Mouse (Mus musculus): ENCODE data around the gene Eif4e. TPM values are rescaled to one million over a fixed set of nuclear protein-coding genes. Genes with fewer than 3 reads are reported as not detected.
"Not testable (repeated sequence)": the region's sequence is repeated elsewhere in the genome, so short reads cannot be mapped to it uniquely, and the experiment has no call there.

Gene Eif4e
- polyA plus RNA-seq, 1 experiment from 2014 or later = 326 TPM

- no peaks in the 10 kb centered on the region for H3K27me3 ChIP-seq (ENCODE audit: control insufficient read depth, insufficient read depth, low read depth, low read length)
- H3K36me3 ChIP-seq (ENCODE audit: control insufficient read depth, insufficient read depth, low read length) = peaks cover 13% of the 10 kb centered on the region
- no peaks in the 10 kb centered on the region for H3K4me1 ChIP-seq (replicated peaks; ENCODE audit: control insufficient read depth, insufficient read depth, low read length)
- no peak for ATAC-seq (ENCODE audit: low read depth)
- no peak overlapping the region for H3K4me2 ChIP-seq (ENCODE audit: low read depth, low read length)
- no peak overlapping the region for H3K4me3 ChIP-seq (ENCODE audit: low read length)
- H3K9me3 ChIP-seq (ENCODE audit: control insufficient read depth, low read length) = no peaks in the 10 kb centered on the region
- 83% methylated on average over 19 of the region's 19 CpGs for WGBS
- H3K27ac ChIP-seq (ENCODE audit: low read length) = no peak overlapping the region
- H3K9ac ChIP-seq (ENCODE audit: low read length) = no peak overlapping the region
Observed at GRCm38 (mm10) chr3:138550336-138551123, 24.6 kb downstream of the Eif4e start.

- WGBS = 92% methylated on average over 8 of the region's 8 CpGs
- not testable (repeated sequence) for H3K9ac ChIP-seq (ENCODE audit: low read length); H3K4me2 ChIP-seq (ENCODE audit: low read depth, low read length); H3K9me3 ChIP-seq (ENCODE audit: control insufficient read depth, low read length); H3K27me3 ChIP-seq (ENCODE audit: control insufficient read depth, insufficient read depth, low read depth, low read length); H3K4me3 ChIP-seq (ENCODE audit: low read length); H3K27ac ChIP-seq (ENCODE audit: low read length); ATAC-seq (ENCODE audit: low read depth); H3K4me1 ChIP-seq (replicated peaks; ENCODE audit: control insufficient read depth, insufficient read depth, low read length)
- H3K36me3 ChIP-seq (ENCODE audit: control insufficient read depth, insufficient read depth, low read length) = peaks cover 16% of the 10 kb centered on the region
Observed at GRCm38 (mm10) chr3:138555279-138555678, 29.3 kb downstream of the Eif4e start.

GRCm38 (mm10) chr3:138558529-138558928, 32.5 kb downstream of the Eif4e start:
- Histone ChIP-seq H3K4me1 (replicated peaks; ENCODE audit: control insufficient read depth, insufficient read depth, low read length) (0 out of 2 replicates have a peak, but pooled peaks cover 2% of the 10 kb centered on the region), H3K27me3 (ENCODE audit: control insufficient read depth, insufficient read depth, low read depth, low read length) (no peaks in the 10 kb centered on the region), H3K4me2 (ENCODE audit: low read depth, low read length) (no peak overlapping the region), H3K9me3 (ENCODE audit: control insufficient read depth, low read length) (no peaks in the 10 kb centered on the region), H3K27ac (ENCODE audit: low read length) (no peak overlapping the region), H3K36me3 (ENCODE audit: control insufficient read depth, insufficient read depth, low read length) (peaks cover 5% of the 10 kb centered on the region), H3K4me3 (ENCODE audit: low read length) (no peak overlapping the region), H3K9ac (ENCODE audit: low read length) (no peak overlapping the region)
- peak; percentile 31; the same call in 1 of the 2 replicates for ATAC-seq (ENCODE audit: low read depth)
- 62% methylated on average over 4 of the region's 4 CpGs for WGBS

GRCm38 (mm10) chr3:138560242-138560641, 34.3 kb downstream of the Eif4e start:
- 68% methylated on average over 5 of the region's 5 CpGs for WGBS
- H3K9ac ChIP-seq (ENCODE audit: low read length) = no peak overlapping the region
- no peaks in the 10 kb centered on the region for H3K27me3 ChIP-seq (ENCODE audit: control insufficient read depth, insufficient read depth, low read depth, low read length)
- peak; percentile 78 for ATAC-seq (ENCODE audit: low read depth)
- H3K9me3 ChIP-seq (ENCODE audit: control insufficient read depth, low read length) = no peaks in the 10 kb centered on the region
- H3K4me2 ChIP-seq (ENCODE audit: low read depth, low read length) = no peak overlapping the region
- no peak overlapping the region for H3K4me3 ChIP-seq (ENCODE audit: low read length)
- H3K4me1 ChIP-seq (replicated peaks; ENCODE audit: control insufficient read depth, insufficient read depth, low read length) = 0 out of 2 replicates have a peak, but pooled peaks cover 2% of the 10 kb centered on the region
- no peak overlapping the region for H3K27ac ChIP-seq (ENCODE audit: low read length)
- H3K36me3 ChIP-seq (ENCODE audit: control insufficient read depth, insufficient read depth, low read length) = peaks cover 4% of the 10 kb centered on the region; the same call in 1 of the 2 replicates

GRCm38 (mm10) chr3:138560886-138561285, 34.9 kb downstream of the Eif4e start:
- peaks cover 4% of the 10 kb centered on the region; the same call in 1 of the 2 replicates for H3K36me3 ChIP-seq (ENCODE audit: control insufficient read depth, insufficient read depth, low read length)
- no peak overlapping the region for H3K4me2 ChIP-seq (ENCODE audit: low read depth, low read length)
- no peaks in the 10 kb centered on the region for H3K9me3 ChIP-seq (ENCODE audit: control insufficient read depth, low read length)
- H3K4me3 ChIP-seq (ENCODE audit: low read length) = no peak overlapping the region
- peak overlapping the region; percentile 5; the same call in 1 of the 2 replicates for H3K27ac ChIP-seq (ENCODE audit: low read length)
- 72% methylated on average over 3 of the region's 3 CpGs for WGBS
- 0 out of 2 replicates have a peak, but pooled peaks cover 3% of the 10 kb centered on the region for H3K4me1 ChIP-seq (replicated peaks; ENCODE audit: control insufficient read depth, insufficient read depth, low read length)
- ATAC-seq (ENCODE audit: low read depth) = peak; percentile 54
- no peaks in the 10 kb centered on the region for H3K27me3 ChIP-seq (ENCODE audit: control insufficient read depth, insufficient read depth, low read depth, low read length)
- no peak overlapping the region for H3K9ac ChIP-seq (ENCODE audit: low read length)

- Histone ChIP-seq H3K36me3 (ENCODE audit: control insufficient read depth, insufficient read depth, low read length) (no peaks in the 10 kb centered on the region), H3K9ac (ENCODE audit: low read length) (no peak overlapping the region), H3K9me3 (ENCODE audit: control insufficient read depth, low read length) (no peaks in the 10 kb centered on the region; the same call in 1 of the 2 replicates), H3K4me2 (ENCODE audit: low read depth, low read length) (no peak overlapping the region), H3K27ac (ENCODE audit: low read length) (no peak overlapping the region), H3K27me3 (ENCODE audit: control insufficient read depth, insufficient read depth, low read depth, low read length) (no peaks in the 10 kb centered on the region), H3K4me3 (ENCODE audit: low read length) (no peak overlapping the region), H3K4me1 (replicated peaks; ENCODE audit: control insufficient read depth, insufficient read depth, low read length) (no peaks in the 10 kb centered on the region)
- WGBS = 65% methylated on average over 10 of the region's 10 CpGs
- ATAC-seq (ENCODE audit: low read depth) = peak; percentile 60
Observed at GRCm38 (mm10) chr3:138578867-138579266, 52.9 kb downstream of the Eif4e start.

- ATAC-seq (ENCODE audit: low read depth) = no peak
- no peak overlapping the region for H3K4me2 ChIP-seq (ENCODE audit: low read depth, low read length)
- no peaks in the 10 kb centered on the region for H3K27me3 ChIP-seq (ENCODE audit: control insufficient read depth, insufficient read depth, low read depth, low read length)
- H3K36me3 ChIP-seq (ENCODE audit: control insufficient read depth, insufficient read depth, low read length) = no peaks in the 10 kb centered on the region
- 35% methylated on average over 7 of the region's 7 CpGs for WGBS
- no peaks in the 10 kb centered on the region for H3K4me1 ChIP-seq (replicated peaks; ENCODE audit: control insufficient read depth, insufficient read depth, low read length)
- H3K9me3 ChIP-seq (ENCODE audit: control insufficient read depth, low read length) = no peaks in the 10 kb centered on the region; the same call in 1 of the 2 replicates
- no peak overlapping the region for H3K9ac ChIP-seq (ENCODE audit: low read length)
- no peak overlapping the region for H3K4me3 ChIP-seq (ENCODE audit: low read length)
- no peak overlapping the region for H3K27ac ChIP-seq (ENCODE audit: low read length)
Observed at GRCm38 (mm10) chr3:138586213-138586612, 60.2 kb downstream of the Eif4e start.

- WGBS = 85% methylated on average over 4 of the region's 4 CpGs
- no peak overlapping the region for H3K4me3 ChIP-seq (ENCODE audit: low read length)
- no peaks in the 10 kb centered on the region for H3K4me1 ChIP-seq (replicated peaks; ENCODE audit: control insufficient read depth, insufficient read depth, low read length)
- H3K4me2 ChIP-seq (ENCODE audit: low read depth, low read length) = no peak overlapping the region
- H3K27me3 ChIP-seq (ENCODE audit: control insufficient read depth, insufficient read depth, low read depth, low read length) = no peaks in the 10 kb centered on the region
- no peaks in the 10 kb centered on the region for H3K36me3 ChIP-seq (ENCODE audit: control insufficient read depth, insufficient read depth, low read length)
- H3K9ac ChIP-seq (ENCODE audit: low read length) = no peak overlapping the region
- no peak for ATAC-seq (ENCODE audit: low read depth)
- H3K27ac ChIP-seq (ENCODE audit: low read length) = no peak overlapping the region
- H3K9me3 ChIP-seq (ENCODE audit: control insufficient read depth, low read length) = no peaks in the 10 kb centered on the region; the same call in 1 of the 2 replicates
Observed at GRCm38 (mm10) chr3:138587137-138587536, 61.2 kb downstream of the Eif4e start.

GRCm38 (mm10) chr3:138588001-138588400, 62.0 kb downstream of the Eif4e start:
- Histone ChIP-seq H3K9ac (ENCODE audit: low read length) (no peak overlapping the region), H3K27me3 (ENCODE audit: control insufficient read depth, insufficient read depth, low read depth, low read length) (no peaks in the 10 kb centered on the region), H3K36me3 (ENCODE audit: control insufficient read depth, insufficient read depth, low read length) (no peaks in the 10 kb centered on the region), H3K4me2 (ENCODE audit: low read depth, low read length) (no peak overlapping the region), H3K27ac (ENCODE audit: low read length) (no peak overlapping the region), H3K4me1 (replicated peaks; ENCODE audit: control insufficient read depth, insufficient read depth, low read length) (no peaks in the 10 kb centered on the region), H3K4me3 (ENCODE audit: low read length) (no peak overlapping the region), H3K9me3 (ENCODE audit: control insufficient read depth, low read length) (no peaks in the 10 kb centered on the region; the same call in 1 of the 2 replicates)
- 70% methylated on average over 9 of the region's 9 CpGs for WGBS
- ATAC-seq (ENCODE audit: low read depth) = no peak

Data from lung, embryonic 16.5 days (tissue).